ENCODE assay signal across 10 mouse cellular contexts in genomic region chr17:25818851-25819780, GRCm38 (mm10). TPM values are rescaled to one million over a fixed set of nuclear protein-coding genes. Genes with fewer than 3 reads are reported as not detected.
DNase-seq lines count a peak whose midpoint lies in the region; ATAC-seq and TF ChIP-seq lines count a peak whose summit lies in the region.
"Had no signal": no experiment of that assay in that cellular context is flagged by ENCODE, and none has a peak within 500 bp of the region (broad histone marks: within the 10 kb centered on the region; RNA-seq: fewer than 3 reads in every experiment).

No protein-coding gene starts in this region.

- no peak overlapping the region for H3K9ac ChIP-seq in lung, embryonic 16.5 days (ENCODE audit: low read length)
- H3K9ac ChIP-seq: hindbrain, embryonic 15.5 days had no signal

- TF ChIP-seq CTCF in small intestine, adult 2 months (IDR thresholded peaks at IDR 0.05; ENCODE audit: extremely low read depth, insufficient read length, insufficient replicate concordance, low read depth, low read length), result no peak

- no peak for TF ChIP-seq POLR2A in small intestine, adult 2 months (IDR thresholded peaks at IDR 0.05; ENCODE audit: low read depth, low read length)

- no peaks in the 10 kb centered on the region for H3K9me3 ChIP-seq in lung, embryonic 16.5 days (ENCODE audit: control insufficient read depth, low read length)
- H3K9me3 ChIP-seq: hindbrain, embryonic 15.5 days had no signal

- no peaks in the 10 kb centered on the region for H3K36me3 ChIP-seq in lung, embryonic 16.5 days (ENCODE audit: control insufficient read depth, insufficient read depth, low read length)
- H3K36me3 ChIP-seq in small intestine, adult 2 months (ENCODE audit: control insufficient read depth, insufficient read depth, low read length), result no peaks in the 10 kb centered on the region

- DNase-seq in cerebellum, adult 9-11 months, result peak; percentile 49
- DNase-seq in cerebellum, adult 11 months, result no peak
- no peak for DNase-seq in lung, postnatal 10 days
- DNase-seq in kidney, postnatal 10 days, result peak; percentile 29
- DNase-seq in right cerebral cortex, adult 2 months (ENCODE audit: low spot score in 2 of 2), result no peak
- DNase-seq: right cerebral cortex, postnatal 14 days had no signal

- peaks cover 30% of the 10 kb centered on the region for H3K27me3 ChIP-seq in lung, embryonic 16.5 days (ENCODE audit: control insufficient read depth, insufficient read depth, low read depth, low read length)
- H3K27me3 ChIP-seq in small intestine, adult 2 months (ENCODE audit: control insufficient read depth, insufficient read depth, low read length), result peaks cover 14% of the 10 kb centered on the region; the same call in 1 of the 2 replicates

- WGBS in lung, embryonic 16.5 days, result 7% methylated on average over 46 of the region's 46 CpGs
- 7% methylated on average over 46 of the region's 46 CpGs for WGBS in small intestine, adult 2 months

- H3K4me1 ChIP-seq in lung, embryonic 16.5 days (replicated peaks; ENCODE audit: control insufficient read depth, insufficient read depth, low read length), result peaks cover 4% of the 10 kb centered on the region
- H3K4me1 ChIP-seq in small intestine, adult 2 months (ENCODE audit: control insufficient read depth, insufficient read depth, insufficient read length, low read length), result peaks cover 9% of the 10 kb centered on the region

- ATAC-seq in lung, embryonic 16.5 days (ENCODE audit: low read depth), result no peak
- no peak for ATAC-seq in monocyte, adult 5-6 weeks (replicated peaks; ENCODE audit: insufficient number of reproducible peaks, low FRiP score, low TSS enrichment, poor library complexity, severe bottlenecking)

- H3K4me2 ChIP-seq in lung, embryonic 16.5 days (ENCODE audit: low read depth, low read length), result peak overlapping the region; percentile 13
- H3K4me2 ChIP-seq: hindbrain, embryonic 15.5 days had no signal

- H3K4me3 ChIP-seq in lung, embryonic 16.5 days (ENCODE audit: low read length), result 0 out of 2 replicates have a peak overlapping the region, but pooled peaks have one; percentile 5
- peak overlapping the region; percentile 36 for H3K4me3 ChIP-seq in small intestine, adult 2 months (ENCODE audit: low read depth, low read length)
- H3K4me3 ChIP-seq: hindbrain, embryonic 15.5 days had no signal

- H3K27ac ChIP-seq in lung, embryonic 16.5 days (ENCODE audit: low read length), result no peak overlapping the region
- no peak overlapping the region for H3K27ac ChIP-seq in small intestine, adult 2 months (ENCODE audit: insufficient read depth, low read depth, low read length)
- H3K27ac ChIP-seq: hindbrain, embryonic 15.5 days had no signal

RNA-seq across cellular contexts. Expression of gene Wdr24, which starts 4.3 kb away (rescaled TPM):
- polyA plus RNA-seq in lung, embryonic 16.5 days (2015; fragmentation: Nextera tagmentation; extraction: Ambion mirVana), result 28.5 and 28.9 TPM in 2 replicates
- 18.2 and 40.0 TPM in 2 replicates for polyA plus RNA-seq in small intestine, adult 2 months (2012; rRNA removed)
- 10.7 to 16.6 TPM (median 15.6 TPM) in 3 replicates for total RNA-seq in monocyte, adult 5-6 weeks (2017)

RNA-seq across cellular contexts. Expression of gene Jmjd8, which starts 9.6 kb away (rescaled TPM):
- 55.4 and 57.2 TPM in 2 replicates for polyA plus RNA-seq in lung, embryonic 16.5 days (2015; fragmentation: Nextera tagmentation; extraction: Ambion mirVana)
- 30.2 and 47.3 TPM in 2 replicates for polyA plus RNA-seq in small intestine, adult 2 months (2012; rRNA removed)
- 7.9 to 20.3 TPM (median 11.0 TPM) in 3 replicates for total RNA-seq in monocyte, adult 5-6 weeks (2017)

RNA-seq across cellular contexts. Expression of gene Fbxl16, which starts 10.2 kb away (rescaled TPM):
- polyA plus RNA-seq in lung, embryonic 16.5 days (2015; fragmentation: Nextera tagmentation; extraction: Ambion mirVana), result 1.1 and 1.2 TPM in 2 replicates
- polyA plus RNA-seq in small intestine, adult 2 months (2012; rRNA removed), result 3.1 and 3.7 TPM in 2 replicates
- total RNA-seq in monocyte, adult 5-6 weeks (2017), result not detected in 3 replicates

RNA-seq across cellular contexts. Expression of gene Stub1, which starts 14.1 kb away (rescaled TPM):
- polyA plus RNA-seq in lung, embryonic 16.5 days (2015; fragmentation: Nextera tagmentation; extraction: Ambion mirVana), result 314 and 316 TPM in 2 replicates
- polyA plus RNA-seq in small intestine, adult 2 months (2012; rRNA removed), result 76.7 and 141 TPM in 2 replicates
- total RNA-seq in monocyte, adult 5-6 weeks (2017), result 74.5 to 81.4 TPM (median 75.3 TPM) in 3 replicates

RNA-seq across cellular contexts. Expression of gene Rhbdl1, which starts 18.0 kb away (rescaled TPM):
- 0.68 and 1.5 TPM in 2 replicates for polyA plus RNA-seq in lung, embryonic 16.5 days (2015; fragmentation: Nextera tagmentation; extraction: Ambion mirVana)
- 6.9 and 10.6 TPM in 2 replicates for polyA plus RNA-seq in small intestine, adult 2 months (2012; rRNA removed)
- 1.8 TPM in 1 of 3 replicates, not detected in the others for total RNA-seq in monocyte, adult 5-6 weeks (2017)

Comparison
In these comparisons a context has a peak if more than half of its experiments do, and no peak if none do; other contexts are left out.
1. DNase-seq: peak in cerebellum, adult 9-11 months (single experiment) and kidney, postnatal 10 days (single experiment); none in cerebellum, adult 11 months (single experiment), lung, postnatal 10 days (single experiment) and right cerebral cortex, adult 2 months (0 of 2).